Mouse (Mus musculus): ENCODE measurements around the gene Uchl3. TPM values are rescaled to one million over a fixed set of nuclear protein-coding genes. Genes with fewer than 3 reads are reported as not detected.
A peak's percentile ranks its signal among the peaks of the same experiment; 100 is the strongest.

The Uchl3 gene
- polyA plus RNA-seq, 1 experiment from 2014 or later: 130 TPM

- 91% methylated on average over 5 of the region's 5 CpGs for WGBS
- no peaks in the 10 kb centered on the region for H3K4me1 ChIP-seq (ENCODE audit: control insufficient read depth, insufficient read depth, low read length)
- no peak overlapping the region for H3K27ac ChIP-seq (ENCODE audit: low read length)
- H3K9me3 ChIP-seq (replicated peaks; ENCODE audit: control insufficient read depth, low read length): no peaks in the 10 kb centered on the region
- H3K27me3 ChIP-seq (ENCODE audit: control insufficient read depth, insufficient read depth, low read length): no peaks in the 10 kb centered on the region
- no peak overlapping the region for H3K4me3 ChIP-seq (replicated peaks; ENCODE audit: low read length)
- no peaks in the 10 kb centered on the region for H3K36me3 ChIP-seq (ENCODE audit: control insufficient read depth, insufficient read depth, low read length)
- no peak for ATAC-seq (ENCODE audit: insufficient read depth, low FRiP score)
- H3K4me2 ChIP-seq (ENCODE audit: low read depth, low read length): no peak overlapping the region
- no peak overlapping the region for H3K9ac ChIP-seq (ENCODE audit: low read length)
Measured at GRCm38 (mm10) chr14:101707088-101707487, 53.3 kb downstream of the Uchl3 start.

- H3K27ac ChIP-seq (ENCODE audit: low read length): no peak overlapping the region
- no peaks in the 10 kb centered on the region for H3K4me1 ChIP-seq (ENCODE audit: control insufficient read depth, insufficient read depth, low read length)
- no peak for ATAC-seq (ENCODE audit: insufficient read depth, low FRiP score)
- H3K4me2 ChIP-seq (ENCODE audit: low read depth, low read length): no peak overlapping the region
- H3K36me3 ChIP-seq (ENCODE audit: control insufficient read depth, insufficient read depth, low read length): no peaks in the 10 kb centered on the region
- 82% methylated on average over 2 of the region's 2 CpGs for WGBS
- no peak overlapping the region for H3K9ac ChIP-seq (ENCODE audit: low read length)
- H3K9me3 ChIP-seq (replicated peaks; ENCODE audit: control insufficient read depth, low read length): no peaks in the 10 kb centered on the region
- H3K27me3 ChIP-seq (ENCODE audit: control insufficient read depth, insufficient read depth, low read length): no peaks in the 10 kb centered on the region
- no peak overlapping the region for H3K4me3 ChIP-seq (replicated peaks; ENCODE audit: low read length)
Measured at GRCm38 (mm10) chr14:101714414-101714813, 60.6 kb downstream of the Uchl3 start.

GRCm38 (mm10) chr14:101729237-101729971 is 75.6 kb downstream of the Uchl3 start, which contains the start of the genes Gm9922 and Lmo7:
TSS of gene Gm9922 (minus strand) at chr14:101729814.
TSS of gene Lmo7 (plus strand) at chr14:101729957.
- H3K4me3 ChIP-seq (replicated peaks; ENCODE audit: low read length): peak within 1 kb of the TSS; percentile 79

GRCm38 (mm10) chr14:101729972-101730692 is 76.4 kb downstream of the Uchl3 start:
- Histone ChIP-seq H3K9me3 (replicated peaks; ENCODE audit: control insufficient read depth, low read length) (no peaks in the 10 kb centered on the region), H3K4me2 (ENCODE audit: low read depth, low read length) (peak overlapping the region; percentile 100), H3K27ac (ENCODE audit: low read length) (no peak overlapping the region), H3K27me3 (ENCODE audit: control insufficient read depth, insufficient read depth, low read length) (peaks cover 6% of the 10 kb centered on the region; the same call in 1 of the 2 replicates), H3K36me3 (ENCODE audit: control insufficient read depth, insufficient read depth, low read length) (no peaks in the 10 kb centered on the region), H3K4me3 (replicated peaks; ENCODE audit: low read length) (peak overlapping the region; percentile 79), H3K4me1 (ENCODE audit: control insufficient read depth, insufficient read depth, low read length) (peaks cover 3% of the 10 kb centered on the region; the same call in 1 of the 2 replicates), H3K9ac (ENCODE audit: low read length) (peak overlapping the region; percentile 81)
- WGBS: 1% methylated on average over 28 of the region's 28 CpGs
- peak; percentile 62 for ATAC-seq (ENCODE audit: insufficient read depth, low FRiP score)

More at GRCm38 (mm10) chr14:101729237-101729971, 75.6 kb downstream of the Uchl3 start, which contains the start of the genes Gm9922 and Lmo7:
- peaks cover 6% of the 10 kb centered on the region; the same call in 1 of the 2 replicates for H3K27me3 ChIP-seq (ENCODE audit: control insufficient read depth, insufficient read depth, low read length)
- H3K9ac ChIP-seq (ENCODE audit: low read length): peak within 1 kb of the TSS; percentile 81
- WGBS: 1% methylated on average over 50 of the region's 51 CpGs
- no peaks in the 10 kb centered on the region for H3K9me3 ChIP-seq (replicated peaks; ENCODE audit: control insufficient read depth, low read length)
- H3K4me2 ChIP-seq (ENCODE audit: low read depth, low read length): peak within 1 kb of the TSS; percentile 100
- H3K4me1 ChIP-seq (ENCODE audit: control insufficient read depth, insufficient read depth, low read length): peaks cover 3% of the 10 kb centered on the region; the same call in 1 of the 2 replicates
- ATAC-seq (ENCODE audit: insufficient read depth, low FRiP score): peak; percentile 91
- no peak within 1 kb of the TSS for H3K27ac ChIP-seq (ENCODE audit: low read length)
- no peaks in the 10 kb centered on the region for H3K36me3 ChIP-seq (ENCODE audit: control insufficient read depth, insufficient read depth, low read length)

GRCm38 (mm10) chr14:101733542-101734303 is 80.0 kb downstream of the Uchl3 start:
- Histone ChIP-seq H3K9me3 (replicated peaks; ENCODE audit: control insufficient read depth, low read length) (no peaks in the 10 kb centered on the region), H3K36me3 (ENCODE audit: control insufficient read depth, insufficient read depth, low read length) (no peaks in the 10 kb centered on the region), H3K4me2 (ENCODE audit: low read depth, low read length) (no peak overlapping the region), H3K27me3 (ENCODE audit: control insufficient read depth, insufficient read depth, low read length) (peaks cover 6% of the 10 kb centered on the region; the same call in 1 of the 2 replicates), H3K4me3 (replicated peaks; ENCODE audit: low read length) (no peak overlapping the region), H3K4me1 (ENCODE audit: control insufficient read depth, insufficient read depth, low read length) (peaks cover 3% of the 10 kb centered on the region; the same call in 1 of the 2 replicates), H3K27ac (ENCODE audit: low read length) (no peak overlapping the region), H3K9ac (ENCODE audit: low read length) (no peak overlapping the region)
- WGBS: 26% methylated on average over 10 of the region's 10 CpGs
- ATAC-seq (ENCODE audit: insufficient read depth, low FRiP score): no peak

GRCm38 (mm10) chr14:101737501-101737900 is 83.7 kb downstream of the Uchl3 start:
- WGBS: 77% methylated on average over 4 of the region's 4 CpGs
- ATAC-seq (ENCODE audit: insufficient read depth, low FRiP score): no peak

More at GRCm38 (mm10) chr14:101737501-101737900, 83.7 kb downstream of the Uchl3 start:
- H3K27me3 ChIP-seq (ENCODE audit: control insufficient read depth, insufficient read depth, low read length): no peaks in the 10 kb centered on the region
- H3K4me2 ChIP-seq (ENCODE audit: low read depth, low read length): no peak overlapping the region
- no peak overlapping the region for H3K27ac ChIP-seq (ENCODE audit: low read length)
- no peaks in the 10 kb centered on the region for H3K4me1 ChIP-seq (ENCODE audit: control insufficient read depth, insufficient read depth, low read length)
- no peaks in the 10 kb centered on the region for H3K36me3 ChIP-seq (ENCODE audit: control insufficient read depth, insufficient read depth, low read length)
- H3K9me3 ChIP-seq (replicated peaks; ENCODE audit: control insufficient read depth, low read length): no peaks in the 10 kb centered on the region
- no peak overlapping the region for H3K4me3 ChIP-seq (replicated peaks; ENCODE audit: low read length)
- H3K9ac ChIP-seq (ENCODE audit: low read length): no peak overlapping the region

Other genes with a start within 250 kb of the Uchl3 start
- gene Tbc1d4, start 44.8 kb upstream of the Uchl3 start, polyA plus RNA-seq (2015; fragmentation: Nextera tagmentation; extraction: Ambion mirVana): 7.3 and 8.7 TPM in 2 replicates
- gene Commd6, start 13.3 kb upstream of the Uchl3 start, polyA plus RNA-seq (2015; fragmentation: Nextera tagmentation; extraction: Ambion mirVana): 101 and 103 TPM in 2 replicates
- gene Gm9922, start 75.8 kb downstream of the Uchl3 start, polyA plus RNA-seq (2015; fragmentation: Nextera tagmentation; extraction: Ambion mirVana): 1.7 TPM in 1 of 2 replicates, not detected in the other
- 29.1 and 34.2 TPM in 2 replicates for gene Lmo7, start 76.0 kb downstream of the Uchl3 start, polyA plus RNA-seq (2015; fragmentation: Nextera tagmentation; extraction: Ambion mirVana)

Data from stomach, embryonic 16.5 days (tissue).